Mouse (Mus musculus) heart, adult 11 months (tissue): ENCODE data around the gene Ptprj.

Experiments used
- DNase-seq: peaks from one replicate; pipeline ENCODE4 v3.0.0; 2022

The Ptprj gene

GRCm38 (mm10) chr2:90577451-90578279 lies 2.8 kb downstream of the Ptprj start:
- peak; percentile 90 for DNase-seq

GRCm38 (mm10) chr2:90576936-90577335 lies 3.5 kb downstream of the Ptprj start:
- DNase-seq: peak; percentile 48

DNA sequence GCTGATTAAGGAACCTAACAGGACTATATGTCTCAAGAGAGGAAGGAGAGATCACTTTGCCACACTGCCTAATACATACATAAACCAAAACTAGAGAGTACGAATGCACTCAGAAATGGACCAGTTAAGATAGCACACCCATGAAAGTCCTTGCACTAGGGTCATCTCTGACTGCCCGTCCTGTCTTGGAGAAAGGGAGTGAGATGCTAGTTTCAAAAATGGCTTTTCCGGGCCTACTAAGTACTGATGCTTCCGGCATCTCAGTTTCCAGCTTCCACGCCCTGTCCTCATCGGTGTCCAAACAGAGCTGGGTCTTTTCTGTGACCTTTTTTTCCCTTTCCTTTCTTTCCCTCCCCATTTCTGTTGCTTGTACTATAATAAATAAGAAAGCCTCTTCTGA lies 4.0 kb downstream of the Ptprj start:
- DNase-seq: peak; percentile 66

- DNase-seq: peak; percentile 46
Observed at GRCm38 (mm10) chr2:90575713-90576112, 4.7 kb downstream of the Ptprj start.

DNA sequence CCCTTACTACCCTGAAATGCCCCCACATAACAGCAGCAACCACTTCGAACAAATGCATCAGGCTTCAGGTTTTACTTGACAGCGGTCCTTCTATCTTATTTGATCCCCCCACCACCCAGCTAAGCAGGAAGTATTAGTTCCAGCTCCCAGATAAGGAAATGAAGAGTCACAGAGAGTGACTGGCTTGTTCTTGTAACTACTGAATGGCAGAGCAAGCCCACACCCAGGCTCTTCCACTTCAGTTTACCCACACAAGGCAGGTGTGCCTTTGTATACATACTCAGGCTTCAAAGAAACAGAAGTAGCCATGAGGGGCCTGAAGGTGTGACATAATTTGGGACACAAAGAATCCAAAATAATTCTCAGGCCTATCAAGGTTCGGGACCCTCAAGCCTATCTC lies 5.3 kb downstream of the Ptprj start:
- DNase-seq: peak; percentile 85

- DNase-seq: no peak
Observed at GRCm38 (mm10) chr2:90574536-90574935, 5.9 kb downstream of the Ptprj start.

- DNase-seq: peak; percentile 98
Observed at GRCm38 (mm10) chr2:90573640-90574526, 6.6 kb downstream of the Ptprj start.

- DNase-seq: peak; percentile 61
Observed at GRCm38 (mm10) chr2:90572126-90572525, 8.3 kb downstream of the Ptprj start.

- peak; percentile 27 for DNase-seq
Observed at GRCm38 (mm10) chr2:90571399-90571798, 9.0 kb downstream of the Ptprj start.

GRCm38 (mm10) chr2:90570871-90571270 lies 9.6 kb downstream of the Ptprj start:
- peak; percentile 57 for DNase-seq

DNA sequence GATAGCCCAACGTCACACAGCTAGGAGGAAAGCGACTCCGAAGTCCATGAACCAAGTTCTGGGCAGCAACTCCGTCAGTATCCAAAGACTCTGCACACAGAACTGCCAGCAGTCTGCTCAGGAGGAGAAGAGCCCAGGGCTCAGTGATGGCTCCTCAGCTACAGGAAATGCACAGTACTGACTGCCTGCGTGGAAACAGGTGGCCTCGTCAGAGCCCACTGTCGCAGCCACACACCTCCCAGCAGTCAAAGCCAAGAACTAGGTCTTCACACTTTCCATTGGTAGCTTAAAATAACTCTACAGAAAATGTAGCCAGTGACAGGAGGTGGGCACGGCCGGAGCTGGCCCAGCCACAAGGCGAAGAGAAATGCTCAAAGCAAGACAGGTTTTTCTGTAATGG lies 10.2 kb downstream of the Ptprj start:
- DNase-seq: no peak

DNA sequence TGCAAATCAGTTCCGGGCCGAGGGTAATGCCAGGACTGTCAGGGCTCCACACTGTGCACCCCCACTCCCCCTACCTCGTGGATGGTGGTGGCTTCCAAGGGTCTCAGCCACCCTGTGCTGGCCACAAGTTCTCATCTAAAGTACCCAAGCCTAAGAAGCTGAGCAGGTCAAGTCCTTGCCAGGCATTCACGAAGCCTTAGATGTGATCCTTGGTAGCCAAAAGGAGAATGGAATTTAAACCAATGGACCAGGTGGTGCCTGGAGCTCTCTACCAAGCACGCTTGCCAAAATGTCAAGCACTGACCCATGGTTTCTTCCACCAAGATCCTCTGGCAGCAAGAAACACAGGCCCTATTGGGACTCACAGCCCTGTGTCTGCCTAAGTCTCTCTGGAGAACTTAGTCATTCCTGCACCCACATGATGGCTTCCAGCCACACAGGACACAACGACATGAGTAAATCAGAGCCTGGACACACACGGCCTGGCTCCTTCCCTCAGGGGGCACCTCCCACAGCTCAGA lies 11.4 kb downstream of the Ptprj start:
- no peak for DNase-seq

- DNase-seq: no peak
Observed at GRCm38 (mm10) chr2:90568091-90568490, 12.4 kb downstream of the Ptprj start.

DNA sequence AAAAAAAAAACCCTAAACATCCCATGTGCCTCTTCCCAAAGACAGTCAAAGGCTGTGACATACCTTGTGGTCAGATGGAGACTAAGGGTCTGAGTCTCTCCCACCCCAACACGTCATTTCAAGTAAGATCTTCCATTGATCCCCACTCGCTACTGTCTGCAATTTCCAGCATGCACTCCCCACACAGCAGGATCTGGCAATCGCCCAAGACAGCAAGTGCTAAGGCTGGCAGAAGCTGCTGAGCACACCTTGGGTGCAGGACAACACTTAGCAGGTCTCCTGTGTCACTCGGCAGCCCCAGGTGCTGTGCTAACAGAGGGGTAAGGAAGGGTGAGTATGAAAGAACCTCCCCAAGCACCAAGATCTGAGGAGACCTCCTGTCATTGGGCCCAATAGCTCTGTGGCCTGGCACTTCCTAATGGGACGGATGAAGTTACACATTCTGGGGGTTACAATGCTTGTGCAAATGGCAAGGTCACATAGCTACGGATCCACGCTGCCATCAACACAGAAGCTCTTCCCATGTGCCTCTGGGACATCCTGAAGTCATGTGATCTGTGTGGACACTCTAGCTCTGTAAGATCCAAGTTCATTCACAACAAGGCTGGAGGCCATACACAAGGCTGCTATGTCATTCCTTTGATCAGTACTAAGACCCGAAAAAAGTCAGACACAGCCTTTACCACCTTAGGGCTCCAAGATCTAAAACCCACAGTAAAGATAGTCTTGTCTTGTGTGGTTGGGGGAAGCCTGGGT lies 13.5 kb downstream of the Ptprj start:
- no peak for DNase-seq

GRCm38 (mm10) chr2:90566046-90566445 lies 14.4 kb downstream of the Ptprj start:
- DNase-seq: no peak

- DNase-seq: no peak
Observed at GRCm38 (mm10) chr2:90565192-90565929, 15.1 kb downstream of the Ptprj start.

DNA sequence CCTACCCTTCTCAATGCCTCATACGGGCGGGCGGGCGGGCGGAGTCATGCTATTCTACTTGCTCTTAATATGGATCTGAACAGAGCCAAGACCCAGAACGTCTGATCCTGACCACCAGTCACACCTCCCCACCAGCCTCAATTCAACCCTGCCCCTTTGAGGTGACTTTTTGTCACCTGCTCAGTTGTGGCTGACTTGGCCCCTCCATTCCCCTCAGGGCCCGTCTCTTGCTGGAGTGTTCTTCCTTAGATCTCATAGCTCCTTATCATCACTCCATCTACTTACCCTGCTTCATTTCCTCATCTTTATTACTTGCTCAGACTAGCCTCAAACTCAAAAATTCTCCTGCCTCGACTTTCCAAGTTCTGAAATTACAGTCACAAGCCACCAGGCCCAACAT lies 15.9 kb downstream of the Ptprj start:
- DNase-seq: no peak

DNA sequence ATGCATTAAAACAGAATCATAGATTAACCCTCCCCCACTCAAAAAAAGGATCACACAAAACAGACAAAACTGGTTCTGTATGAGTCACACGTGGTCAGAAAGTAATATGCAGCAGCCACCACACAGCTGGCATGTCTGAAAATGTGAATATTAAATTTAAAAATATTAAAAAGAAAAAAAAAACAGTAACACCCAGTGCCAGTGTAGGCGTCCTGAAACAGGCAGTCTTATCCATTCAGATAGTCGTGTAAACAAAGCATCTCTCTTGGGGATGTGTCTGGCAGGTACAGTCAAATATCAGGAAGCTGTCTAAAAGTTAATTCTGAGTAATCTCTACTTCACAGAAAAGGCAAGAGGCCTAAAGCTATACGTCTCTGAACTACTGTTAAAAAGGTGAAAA lies 17.3 kb downstream of the Ptprj start:
- DNase-seq: no peak

- DNase-seq: no peak
Observed at GRCm38 (mm10) chr2:90562126-90562670, 18.2 kb downstream of the Ptprj start.

GRCm38 (mm10) chr2:90560197-90560843 lies 20.1 kb downstream of the Ptprj start:
- no peak for DNase-seq

DNA sequence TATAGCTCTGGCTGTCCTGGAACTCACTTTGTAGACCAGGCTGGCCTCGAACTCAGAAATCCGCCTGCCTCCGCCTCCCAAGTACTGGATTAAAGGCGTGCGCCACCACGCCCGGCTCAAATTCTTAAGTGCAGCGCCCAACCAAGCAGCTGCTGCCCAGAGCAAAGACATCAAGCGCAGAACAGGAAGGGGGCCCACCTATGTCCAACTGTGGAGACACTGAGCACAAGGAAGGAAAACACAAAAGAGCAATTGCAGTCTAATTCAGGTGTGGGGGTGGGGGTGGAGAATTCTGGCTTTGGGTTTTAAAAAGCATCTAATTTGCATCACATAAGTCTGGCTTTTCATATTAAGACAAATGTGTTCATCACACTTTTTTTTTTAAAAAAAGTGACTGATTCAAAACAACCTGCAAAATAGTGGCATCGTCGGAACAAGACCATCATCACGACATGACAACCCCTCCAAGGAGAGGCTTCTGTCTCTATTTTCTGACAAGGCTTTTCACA lies 20.7 kb downstream of the Ptprj start:
- no peak for DNase-seq
